Mouse (Mus musculus) cerebellum, adult 2 months (tissue): ENCODE results near the gene Hipk3. TPM values are rescaled to one million over a fixed set of nuclear protein-coding genes. Genes with fewer than 3 reads are reported as not detected.

Experiments
- DNase-seq, 2 experiments: peaks; one replicate each; pipeline ENCODE4 v3.0.0; 2021
- H3K27ac ChIP-seq: fragments of 200-500 bp; 2 replicates; pipeline ENCODE4 v1.5.1; 2012; ENCODE audit warnings: low read length, control low read depth, inconsistent platforms; ENCODE audit not compliant: insufficient read depth
- H3K27me3 ChIP-seq: fragments of 200-500 bp; 2 replicates; pipeline ENCODE4 v1.6.1; 2012; ENCODE audit warnings: inconsistent platforms, mild to moderate bottlenecking, low read length, moderate library complexity; ENCODE audit not compliant: control insufficient read depth, insufficient read depth
- H3K4me1 ChIP-seq: fragments of 200-500 bp; 2 replicates; pipeline ENCODE4 v1.6.1; 2011; ENCODE audit warnings: low read length; ENCODE audit not compliant: control insufficient read depth, insufficient read depth
- H3K4me3 ChIP-seq: fragments of 200-500 bp; replicated peaks from 2 replicates; pipeline ENCODE3; 2011; ENCODE audit warnings: mild to moderate bottlenecking, low read depth, low read length, control low read depth; ENCODE audit not compliant: insufficient read depth
- CTCF ChIP-seq: fragments of 200-500 bp; IDR thresholded peaks from 2 replicates; pipeline ENCODE4 v1.5.1; 2011; ENCODE audit warnings: low read depth, mild to moderate bottlenecking, control low read depth, low read length, moderate library complexity, borderline replicate concordance; ENCODE audit not compliant: insufficient read depth
- POLR2A ChIP-seq: fragments of 200-500 bp; IDR thresholded peaks from 2 replicates; pipeline ENCODE4 v1.6.1; 2011; ENCODE audit warnings: low read length, control low read depth, borderline replicate concordance; ENCODE audit not compliant: insufficient read depth
- WGBS: fragments of 180-500 bp; shearing (Covaris S2); methylation state at CpG from one replicate; pipeline ENCODE4 v1.1.7; 2018; 5-methylcytosine and 5-hydroxymethylcytosine counted together
- polyA plus RNA-seq: library from polyadenylated mRNA; depleted of rRNA; stranded (reverse); fragments of >200 nt; gene quantifications from 2 replicates; pipeline ENCODE4 v1.2.3, GENCODE M21; 2012; rRNA removed

The Hipk3 gene
- polyA plus RNA-seq, 1 experiment: 39.5 TPM

- H3K4me3 ChIP-seq: no peak overlapping the region
- TF ChIP-seq POLR2A (no peak), CTCF (no peak)
- H3K4me1 ChIP-seq: peaks cover 21% of the 10 kb centered on the region
- H3K27me3 ChIP-seq: no peaks in the 10 kb centered on the region
- no peak for DNase-seq
- WGBS: 65% methylated on average over 2 of the region's 2 CpGs
- H3K27ac ChIP-seq: peak overlapping the region; percentile 5; the same call in 1 of the 2 replicates
Measured at GRCm38 (mm10) chr2:104377990-104378389, 116.3 kb downstream of the Hipk3 start.

Other genes with a start within 250 kb of the Hipk3 start
- 33.5 and 37.4 TPM in 2 replicates for gene D430041D05Rik, start 83.4 kb downstream of the Hipk3 start, polyA plus RNA-seq
- 35.7 and 35.8 TPM in 2 replicates for gene Cstf3, start 96.1 kb upstream of the Hipk3 start, polyA plus RNA-seq
- gene Tcp11l1, start 217.7 kb upstream of the Hipk3 start, polyA plus RNA-seq: 27.7 and 29.5 TPM in 2 replicates
- gene Pin1rt1, start 221.9 kb upstream of the Hipk3 start, polyA plus RNA-seq: 0.08 TPM in 1 of 2 replicates, not detected in the other
- 2.3 and 3.6 TPM in 2 replicates for gene Depdc7, start 248.4 kb upstream of the Hipk3 start, polyA plus RNA-seq